ENCODE assay signal across 14 mouse cellular contexts in the genomic region with DNA sequence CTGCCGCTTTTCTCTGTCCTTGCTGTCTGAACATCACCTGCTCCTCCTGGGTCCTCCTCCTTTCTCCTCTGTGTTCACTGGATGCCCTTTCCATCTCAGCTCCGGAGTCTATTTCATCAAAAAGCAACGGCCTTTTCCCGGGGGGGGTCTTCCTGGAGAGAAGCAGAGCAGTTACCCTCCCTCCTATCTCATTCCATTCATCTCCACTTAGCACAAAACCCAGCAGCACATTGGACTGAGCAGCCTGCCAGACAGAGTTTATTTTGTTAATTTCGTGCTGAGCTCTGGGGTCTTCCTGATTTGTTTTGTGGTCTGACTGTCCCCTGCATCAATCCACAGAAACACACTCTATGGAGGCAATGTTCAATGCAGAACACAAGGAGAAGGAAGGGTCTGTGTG.
A peak's percentile ranks its signal among the peaks of the same experiment; 100 is the strongest.
DNase-seq lines count a peak whose midpoint lies in the region; ATAC-seq and TF ChIP-seq lines count a peak whose summit lies in the region.
"Had no signal": no experiment of that assay in that cellular context is flagged by ENCODE, and none has a peak within 500 bp of the region (broad histone marks: within the 10 kb centered on the region; RNA-seq: fewer than 3 reads in every experiment).

No protein-coding gene starts in this region.

- ATAC-seq in forebrain, embryonic 11.5 days (replicated peaks; ENCODE audit: low FRiP score): no peak
- ATAC-seq in intestine, embryonic 14.5 days (replicated peaks; ENCODE audit: low FRiP score, low TSS enrichment, low read depth): no peak
- no peak for ATAC-seq in intestine, postnatal 0 days
- ATAC-seq in forebrain, embryonic 15.5 days (replicated peaks): no peak
- no peak for ATAC-seq in stomach, embryonic 15.5 days (ENCODE audit: insufficient read depth, low FRiP score, low read depth)
- no peak for ATAC-seq in neural tube, embryonic 15.5 days (ENCODE audit: low FRiP score)
- ATAC-seq: liver, embryonic 12.5 days; midbrain, embryonic 15.5 days had no signal

- H3K9ac ChIP-seq in forebrain, embryonic 11.5 days (ENCODE audit: low read length): no peak overlapping the region
- H3K9ac ChIP-seq in intestine, embryonic 14.5 days (ENCODE audit: low read length): no peak overlapping the region
- H3K9ac ChIP-seq in intestine, postnatal 0 days (ENCODE audit: low read depth, low read length): no peak overlapping the region
- no peak overlapping the region for H3K9ac ChIP-seq in forebrain, embryonic 15.5 days (replicated peaks)
- H3K9ac ChIP-seq in stomach, embryonic 15.5 days: no peak overlapping the region
- H3K9ac ChIP-seq in neural tube, embryonic 15.5 days (replicated peaks): no peak overlapping the region
- H3K9ac ChIP-seq: hindbrain, embryonic 15.5 days; liver, embryonic 12.5 days; midbrain, embryonic 15.5 days had no signal

- H3K27me3 ChIP-seq in forebrain, embryonic 10.5 days (ENCODE audit: poor library complexity, severe bottlenecking): peaks cover 95% of the 10 kb centered on the region
- peaks cover 32% of the 10 kb centered on the region for H3K27me3 ChIP-seq in forebrain, embryonic 11.5 days (ENCODE audit: control insufficient read depth, insufficient read depth, low read length)
- no peaks in the 10 kb centered on the region for H3K27me3 ChIP-seq in intestine, embryonic 14.5 days (replicated peaks; ENCODE audit: control insufficient read depth, insufficient read depth, low read length)
- H3K27me3 ChIP-seq in intestine, postnatal 0 days (replicated peaks; ENCODE audit: control insufficient read depth, insufficient read depth, low read length): no peaks in the 10 kb centered on the region
- no peaks in the 10 kb centered on the region for H3K27me3 ChIP-seq in forebrain, embryonic 15.5 days
- no peaks in the 10 kb centered on the region for H3K27me3 ChIP-seq in stomach, embryonic 15.5 days (replicated peaks)
- H3K27me3 ChIP-seq in neural tube, embryonic 15.5 days (replicated peaks): peaks cover 39% of the 10 kb centered on the region
- H3K27me3 ChIP-seq: liver, embryonic 12.5 days had no signal

- H3K4me2 ChIP-seq in forebrain, embryonic 11.5 days (ENCODE audit: low read depth, low read length, severe bottlenecking): no peak overlapping the region
- no peak overlapping the region for H3K4me2 ChIP-seq in intestine, embryonic 14.5 days (ENCODE audit: low read length)
- no peak overlapping the region for H3K4me2 ChIP-seq in intestine, postnatal 0 days (replicated peaks; ENCODE audit: low read depth)
- H3K4me2 ChIP-seq in forebrain, embryonic 15.5 days (replicated peaks): no peak overlapping the region
- no peak overlapping the region for H3K4me2 ChIP-seq in stomach, embryonic 15.5 days
- H3K4me2 ChIP-seq in neural tube, embryonic 15.5 days: no peak overlapping the region
- H3K4me2 ChIP-seq: hindbrain, embryonic 15.5 days; liver, embryonic 12.5 days; midbrain, embryonic 15.5 days had no signal

- WGBS in forebrain, embryonic 10.5 days: 72% methylated on average over 5 of the region's 5 CpGs
- WGBS in forebrain, embryonic 11.5 days: 66% methylated on average over 5 of the region's 5 CpGs
- 43% methylated on average over 5 of the region's 5 CpGs for WGBS in intestine, embryonic 14.5 days
- 68% methylated on average over 5 of the region's 5 CpGs for WGBS in intestine, postnatal 0 days
- 56% methylated on average over 5 of the region's 5 CpGs for WGBS in forebrain, embryonic 15.5 days
- WGBS in stomach, embryonic 15.5 days: 53% methylated on average over 5 of the region's 5 CpGs
- WGBS in neural tube, embryonic 15.5 days: 67% methylated on average over 5 of the region's 5 CpGs

- TF ChIP-seq CTCF in intestine, postnatal 0 days (IDR thresholded peaks at IDR 0.05; ENCODE audit: low read depth): no peak

- peaks cover 83% of the 10 kb centered on the region for H3K4me1 ChIP-seq in forebrain, embryonic 10.5 days
- H3K4me1 ChIP-seq in forebrain, embryonic 11.5 days (replicated peaks; ENCODE audit: control insufficient read depth, insufficient read depth, low read length): peaks cover 26% of the 10 kb centered on the region
- H3K4me1 ChIP-seq in intestine, embryonic 14.5 days (replicated peaks; ENCODE audit: control insufficient read depth, insufficient read depth, low read length): peaks cover 74% of the 10 kb centered on the region
- no peaks in the 10 kb centered on the region for H3K4me1 ChIP-seq in intestine, postnatal 0 days (replicated peaks; ENCODE audit: control insufficient read depth, insufficient read depth, low read length)
- peaks cover 66% of the 10 kb centered on the region for H3K4me1 ChIP-seq in forebrain, embryonic 15.5 days
- H3K4me1 ChIP-seq in stomach, embryonic 15.5 days: peaks cover 52% of the 10 kb centered on the region
- H3K4me1 ChIP-seq in neural tube, embryonic 15.5 days: peaks cover 24% of the 10 kb centered on the region
- H3K4me1 ChIP-seq: liver, embryonic 12.5 days had no signal

- no peaks in the 10 kb centered on the region for H3K36me3 ChIP-seq in forebrain, embryonic 10.5 days (replicated peaks)
- H3K36me3 ChIP-seq in forebrain, embryonic 11.5 days (ENCODE audit: control insufficient read depth, insufficient read depth, low read length): no peaks in the 10 kb centered on the region
- H3K36me3 ChIP-seq in intestine, embryonic 14.5 days (ENCODE audit: control insufficient read depth, insufficient read depth, low read length): no peaks in the 10 kb centered on the region
- no peaks in the 10 kb centered on the region for H3K36me3 ChIP-seq in intestine, postnatal 0 days (ENCODE audit: control insufficient read depth, insufficient read depth)
- no peaks in the 10 kb centered on the region for H3K36me3 ChIP-seq in forebrain, embryonic 15.5 days
- no peaks in the 10 kb centered on the region for H3K36me3 ChIP-seq in stomach, embryonic 15.5 days
- H3K36me3 ChIP-seq in neural tube, embryonic 15.5 days: no peaks in the 10 kb centered on the region
- H3K36me3 ChIP-seq: hindbrain, embryonic 15.5 days; liver, embryonic 12.5 days; midbrain, embryonic 15.5 days had no signal

- no peak for DNase-seq in forebrain, embryonic 10.5 days (ENCODE audit: extremely low spot score, low spot score)
- DNase-seq in forebrain, embryonic 11.5 days (ENCODE audit: low spot score): no peak
- no peak for DNase-seq in intestine, embryonic 14.5 days (ENCODE audit: low spot score)
- DNase-seq in spleen, postnatal 4 days (ENCODE audit: low spot score in 2 of 2): no peak
- DNase-seq: heart, adult 2 months; lung, postnatal 4 days; thymus, postnatal 4 days had no signal

- H3K27ac ChIP-seq in forebrain, embryonic 10.5 days: peak overlapping the region; percentile 88
- no peak overlapping the region for H3K27ac ChIP-seq in forebrain, embryonic 11.5 days (ENCODE audit: low read depth, low read length)
- H3K27ac ChIP-seq in intestine, embryonic 14.5 days (ENCODE audit: low read depth): peak overlapping the region; percentile 89
- no peak overlapping the region for H3K27ac ChIP-seq in intestine, postnatal 0 days (ENCODE audit: low read depth, low read length)
- peak overlapping the region; percentile 45 for H3K27ac ChIP-seq in forebrain, embryonic 15.5 days (replicated peaks)
- peak overlapping the region; percentile 85 for H3K27ac ChIP-seq in stomach, embryonic 15.5 days
- H3K27ac ChIP-seq in neural tube, embryonic 15.5 days (replicated peaks): no peak overlapping the region
- H3K27ac ChIP-seq: heart, adult 2 months; hindbrain, embryonic 15.5 days; liver, embryonic 12.5 days; midbrain, embryonic 15.5 days had no signal

- no peaks in the 10 kb centered on the region for H3K9me3 ChIP-seq in forebrain, embryonic 10.5 days
- H3K9me3 ChIP-seq in forebrain, embryonic 11.5 days (ENCODE audit: control insufficient read depth, low read length): no peaks in the 10 kb centered on the region
- no peaks in the 10 kb centered on the region for H3K9me3 ChIP-seq in intestine, embryonic 14.5 days (ENCODE audit: control insufficient read depth, low read length)
- H3K9me3 ChIP-seq in intestine, postnatal 0 days (ENCODE audit: control insufficient read depth): no peaks in the 10 kb centered on the region
- H3K9me3 ChIP-seq in forebrain, embryonic 15.5 days: no peaks in the 10 kb centered on the region
- no peaks in the 10 kb centered on the region for H3K9me3 ChIP-seq in stomach, embryonic 15.5 days
- no peaks in the 10 kb centered on the region for H3K9me3 ChIP-seq in neural tube, embryonic 15.5 days (replicated peaks)
- H3K9me3 ChIP-seq: hindbrain, embryonic 15.5 days; liver, embryonic 12.5 days; midbrain, embryonic 15.5 days had no signal

- H3K4me3 ChIP-seq in forebrain, embryonic 10.5 days: no peak overlapping the region
- H3K4me3 ChIP-seq in forebrain, embryonic 11.5 days (ENCODE audit: low read depth, low read length): no peak overlapping the region
- no peak overlapping the region for H3K4me3 ChIP-seq in intestine, embryonic 14.5 days (ENCODE audit: low read depth, low read length)
- no peak overlapping the region for H3K4me3 ChIP-seq in intestine, postnatal 0 days (ENCODE audit: low read depth, low read length)
- no peak overlapping the region for H3K4me3 ChIP-seq in forebrain, embryonic 15.5 days
- H3K4me3 ChIP-seq in stomach, embryonic 15.5 days (replicated peaks): no peak overlapping the region
- H3K4me3 ChIP-seq in neural tube, embryonic 15.5 days (replicated peaks): no peak overlapping the region
- H3K4me3 ChIP-seq: heart, adult 2 months; hindbrain, embryonic 15.5 days; liver, embryonic 12.5 days; midbrain, embryonic 15.5 days had no signal

Comparison
In these comparisons a context has a peak if more than half of its experiments do, and no peak if none do; other contexts are left out.
1. H3K27ac ChIP-seq: peak in forebrain, embryonic 10.5 days (single experiment), intestine, embryonic 14.5 days (single experiment), forebrain, embryonic 15.5 days (single experiment) and stomach, embryonic 15.5 days (single experiment); none in forebrain, embryonic 11.5 days (single experiment), intestine, postnatal 0 days (single experiment) and neural tube, embryonic 15.5 days (single experiment).